Mouse (Mus musculus): Measurements from ENCODE around the gene Itpka. TPM values are rescaled to one million over a fixed set of nuclear protein-coding genes. Genes with fewer than 3 reads are reported as not detected.

Itpka gene
- polyA plus RNA-seq, 1 experiment from 2014 or later: 10.5 TPM

- no peak overlapping the region for H3K27ac ChIP-seq (ENCODE audit: low read length)
- H3K9ac ChIP-seq (replicated peaks; ENCODE audit: low read depth, low read length): no peak overlapping the region
- WGBS: 13% methylated on average over 13 of the region's 13 CpGs
- peak overlapping the region; percentile 91; the same call in 1 of the 2 replicates for H3K4me2 ChIP-seq (replicated peaks; ENCODE audit: low read depth, low read length)
- no peaks in the 10 kb centered on the region for H3K9me3 ChIP-seq (ENCODE audit: control insufficient read depth, low read depth, low read length)
- peaks cover 23% of the 10 kb centered on the region for H3K4me1 ChIP-seq (ENCODE audit: control insufficient read depth, insufficient read depth, low read length)
- no peak for ATAC-seq (ENCODE audit: insufficient number of reproducible peaks, insufficient read depth, low FRiP score, low read depth)
- H3K27me3 ChIP-seq (ENCODE audit: control insufficient read depth, insufficient read depth, low read length): no peaks in the 10 kb centered on the region
- H3K36me3 ChIP-seq (ENCODE audit: control insufficient read depth, insufficient read depth, low read length): no peaks in the 10 kb centered on the region
- no peak overlapping the region for H3K4me3 ChIP-seq (ENCODE audit: low read depth, low read length)
Measured at GRCm38 (mm10) chr2:119798246-119798927, 56.2 kb downstream of the Itpka start.

DNA sequence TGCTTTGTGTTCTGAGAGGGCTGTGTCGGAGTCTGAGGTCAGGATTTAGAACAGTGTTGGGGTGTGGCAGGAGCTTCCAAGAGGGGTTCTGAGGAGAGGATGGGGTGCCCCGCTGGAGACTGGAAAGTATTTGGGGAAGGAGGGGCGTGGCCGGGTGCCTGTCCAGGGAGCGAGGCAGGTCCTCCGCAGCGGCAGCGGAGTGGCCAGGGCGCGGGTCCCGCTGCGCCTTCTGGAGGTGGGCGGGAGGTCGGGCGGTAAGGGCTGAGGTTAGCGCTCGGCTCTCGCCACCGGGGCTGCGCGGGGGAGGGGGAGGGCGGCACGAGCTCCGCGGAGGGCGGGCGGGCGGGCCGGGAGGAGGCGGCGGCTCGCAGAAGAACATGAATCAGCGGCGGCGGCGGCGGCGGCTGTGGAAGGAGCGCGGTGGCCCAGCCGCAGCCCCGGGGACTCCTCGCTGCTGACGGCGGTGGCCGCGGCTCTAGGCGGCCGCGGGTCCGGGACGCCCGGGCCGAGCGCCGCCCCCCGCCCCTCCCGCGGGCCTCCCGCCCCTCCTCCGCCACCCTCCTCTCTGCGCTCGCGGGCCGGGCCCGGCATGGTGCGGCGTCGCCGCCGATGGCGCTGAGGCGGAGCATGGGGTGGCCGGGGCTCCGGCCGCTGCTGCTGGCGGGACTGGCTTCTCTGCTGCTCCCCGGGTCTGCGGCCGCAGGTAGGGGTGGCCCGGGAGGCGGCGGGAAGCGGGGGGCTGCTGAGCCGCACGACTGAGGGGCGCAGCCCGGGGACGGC is 57.2 kb downstream of the Itpka start:
- Histone ChIP-seq H3K9me3 (ENCODE audit: control insufficient read depth, low read depth, low read length) (no peaks in the 10 kb centered on the region), H3K36me3 (ENCODE audit: control insufficient read depth, insufficient read depth, low read length) (no peaks in the 10 kb centered on the region; the same call in 1 of the 2 replicates), H3K4me3 (ENCODE audit: low read depth, low read length) (peak overlapping the region; percentile 88), H3K27me3 (ENCODE audit: control insufficient read depth, insufficient read depth, low read length) (no peaks in the 10 kb centered on the region), H3K9ac (replicated peaks; ENCODE audit: low read depth, low read length) (peak overlapping the region; percentile 78), H3K4me1 (ENCODE audit: control insufficient read depth, insufficient read depth, low read length) (peaks cover 26% of the 10 kb centered on the region), H3K27ac (ENCODE audit: low read length) (peak overlapping the region; percentile 67), H3K4me2 (replicated peaks; ENCODE audit: low read depth, low read length) (peak overlapping the region; percentile 91)
- under 1% methylated on average over 44 of the region's 89 CpGs for WGBS
- peak; percentile 57 for ATAC-seq (ENCODE audit: insufficient number of reproducible peaks, insufficient read depth, low FRiP score, low read depth)

DNA sequence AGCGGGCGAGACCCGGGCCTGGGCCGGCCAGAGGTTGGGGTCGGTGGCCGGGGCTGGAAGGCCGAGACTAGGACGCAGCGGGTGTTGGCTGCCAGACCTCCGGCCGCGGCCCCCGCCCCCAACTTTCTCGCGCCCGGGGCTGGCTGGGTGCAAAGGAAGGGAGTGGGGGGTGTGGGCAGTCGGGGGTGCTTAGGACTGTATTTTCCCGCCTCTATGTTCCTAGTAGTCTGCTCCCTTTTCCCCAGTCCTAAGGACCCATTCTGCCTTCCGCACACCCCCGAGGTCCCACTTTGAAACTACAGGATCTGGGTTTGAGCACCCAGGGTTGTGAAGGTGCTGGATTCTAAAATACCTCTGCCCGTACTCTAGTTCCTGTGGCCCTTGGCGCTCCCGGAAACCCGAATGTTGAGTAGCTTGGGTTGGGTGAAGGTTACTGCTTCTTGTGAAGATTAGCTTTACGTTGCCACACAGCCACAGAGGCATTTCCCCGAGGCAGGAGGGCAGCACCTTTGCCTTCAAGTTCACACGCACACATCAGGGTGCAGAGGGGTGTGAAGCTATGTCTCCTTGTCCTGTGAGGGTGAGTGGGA is 57.9 kb downstream of the Itpka start:
- Histone ChIP-seq H3K4me1 (ENCODE audit: control insufficient read depth, insufficient read depth, low read length) (peaks cover 26% of the 10 kb centered on the region), H3K4me2 (replicated peaks; ENCODE audit: low read depth, low read length) (peak overlapping the region; percentile 91), H3K27me3 (ENCODE audit: control insufficient read depth, insufficient read depth, low read length) (no peaks in the 10 kb centered on the region), H3K36me3 (ENCODE audit: control insufficient read depth, insufficient read depth, low read length) (no peaks in the 10 kb centered on the region; the same call in 1 of the 2 replicates), H3K9ac (replicated peaks; ENCODE audit: low read depth, low read length) (peak overlapping the region; percentile 78), H3K27ac (ENCODE audit: low read length) (peak overlapping the region; percentile 67), H3K9me3 (ENCODE audit: control insufficient read depth, low read depth, low read length) (no peaks in the 10 kb centered on the region), H3K4me3 (ENCODE audit: low read depth, low read length) (peak overlapping the region; percentile 88)
- no peak for ATAC-seq (ENCODE audit: insufficient number of reproducible peaks, insufficient read depth, low FRiP score, low read depth)
- WGBS: under 1% methylated on average over 27 of the region's 27 CpGs

Other genes starting within 250 kb of the Itpka start
- gene Exd1, start 194.7 kb upstream of the Itpka start, polyA plus RNA-seq (2014; fragmentation: Nextera tagmentation; extraction: Ambion mirVana): 0.35 and 0.52 TPM in 2 replicates
- gene Chp1, start 194.6 kb upstream of the Itpka start, polyA plus RNA-seq (2014; fragmentation: Nextera tagmentation; extraction: Ambion mirVana): 67.7 and 69.6 TPM in 2 replicates
- gene Nusap1, start 124.0 kb upstream of the Itpka start, polyA plus RNA-seq (2014; fragmentation: Nextera tagmentation; extraction: Ambion mirVana): 73.0 and 73.2 TPM in 2 replicates
- gene Oip5, start 123.9 kb upstream of the Itpka start, polyA plus RNA-seq (2014; fragmentation: Nextera tagmentation; extraction: Ambion mirVana): 26.7 and 27.1 TPM in 2 replicates
- gene Ndufaf1, start 79.5 kb upstream of the Itpka start, polyA plus RNA-seq (2014; fragmentation: Nextera tagmentation; extraction: Ambion mirVana): 39.5 and 42.4 TPM in 2 replicates
- gene Rtf1, start 67.3 kb upstream of the Itpka start, polyA plus RNA-seq (2014; fragmentation: Nextera tagmentation; extraction: Ambion mirVana): 39.0 and 39.8 TPM in 2 replicates
- 3.1 and 3.3 TPM in 2 replicates for gene Ltk, start 18.1 kb downstream of the Itpka start, polyA plus RNA-seq (2014; fragmentation: Nextera tagmentation; extraction: Ambion mirVana)
- gene Rpap1, start 45.2 kb downstream of the Itpka start, polyA plus RNA-seq (2014; fragmentation: Nextera tagmentation; extraction: Ambion mirVana): 26.6 and 28.2 TPM in 2 replicates
- gene Tyro3, start 55.4 kb downstream of the Itpka start, polyA plus RNA-seq (2014; fragmentation: Nextera tagmentation; extraction: Ambion mirVana): 27.2 TPM in 2 replicates
- gene Mga, start 154.9 kb downstream of the Itpka start, polyA plus RNA-seq (2014; fragmentation: Nextera tagmentation; extraction: Ambion mirVana): 54.0 and 54.7 TPM in 2 replicates
- gene Mapkbp1, start 230.4 kb downstream of the Itpka start, polyA plus RNA-seq (2014; fragmentation: Nextera tagmentation; extraction: Ambion mirVana): 4.4 and 4.8 TPM in 2 replicates